Mouse (Mus musculus): ENCODE data around the gene Suclg1. TPM values are rescaled to one million over a fixed set of nuclear protein-coding genes. Genes with fewer than 3 reads are reported as not detected.

Gene Suclg1
- polyA plus RNA-seq (2016; fragmentation: Nextera tagmentation; extraction: Ambion mirVana): 138 and 140 TPM in 2 replicates

- WGBS: under 1% methylated on average over 57 of the region's 58 CpGs
Measured at GRCm38 (mm10) chr6:73248237-73249048, at the start of gene Suclg1. TSS of gene Suclg1 (plus strand) at chr6:73248382.

GRCm38 (mm10) chr6:73203724-73204123, 44.5 kb upstream of the Suclg1 start:
- Histone ChIP-seq H3K9me3 (replicated peaks) (no peaks in the 10 kb centered on the region), H3K27me3 (no peaks in the 10 kb centered on the region), H3K27ac (no peak overlapping the region), H3K4me1 (no peaks in the 10 kb centered on the region), H3K4me2 (replicated peaks) (no peak overlapping the region), H3K4me3 (no peak overlapping the region), H3K9ac (no peak overlapping the region), H3K36me3 (no peaks in the 10 kb centered on the region)
- ATAC-seq (ENCODE audit: low FRiP score): no peak
- WGBS: 84% methylated on average over 2 of the region's 2 CpGs

More at GRCm38 (mm10) chr6:73248237-73249048, at the start of gene Suclg1:
- Histone ChIP-seq H3K9me3 (replicated peaks) (no peaks in the 10 kb centered on the region), H3K27ac (peak within 1 kb of the TSS; percentile 70), H3K4me1 (peaks cover 14% of the 10 kb centered on the region), H3K9ac (peak within 1 kb of the TSS; percentile 93), H3K4me3 (peak within 1 kb of the TSS; percentile 93), H3K36me3 (no peaks in the 10 kb centered on the region), H3K27me3 (no peaks in the 10 kb centered on the region), H3K4me2 (replicated peaks) (peak within 1 kb of the TSS; percentile 79)
- peak; percentile 97 for ATAC-seq (ENCODE audit: low FRiP score)

GRCm38 (mm10) chr6:73204937-73205336, 43.2 kb upstream of the Suclg1 start:
- no peak overlapping the region for H3K4me3 ChIP-seq
- 86% methylated on average over 4 of the region's 4 CpGs for WGBS
- H3K9me3 ChIP-seq (replicated peaks): no peaks in the 10 kb centered on the region
- H3K27me3 ChIP-seq: no peaks in the 10 kb centered on the region
- no peaks in the 10 kb centered on the region for H3K4me1 ChIP-seq
- H3K9ac ChIP-seq: no peak overlapping the region
- no peak overlapping the region for H3K27ac ChIP-seq
- no peak overlapping the region for H3K4me2 ChIP-seq (replicated peaks)
- no peak for ATAC-seq (ENCODE audit: low FRiP score)
- H3K36me3 ChIP-seq: no peaks in the 10 kb centered on the region

GRCm38 (mm10) chr6:73209598-73209997, 38.6 kb upstream of the Suclg1 start:
- ATAC-seq (ENCODE audit: low FRiP score): no peak
- H3K4me3 ChIP-seq: no peak overlapping the region
- 91% methylated on average over 6 of the region's 6 CpGs for WGBS
- no peaks in the 10 kb centered on the region for H3K9me3 ChIP-seq (replicated peaks)
- no peak overlapping the region for H3K27ac ChIP-seq
- no peaks in the 10 kb centered on the region for H3K36me3 ChIP-seq
- no peaks in the 10 kb centered on the region for H3K4me1 ChIP-seq
- H3K9ac ChIP-seq: no peak overlapping the region
- no peak overlapping the region for H3K4me2 ChIP-seq (replicated peaks)
- H3K27me3 ChIP-seq: no peaks in the 10 kb centered on the region

- 83% methylated on average over 4 of the region's 4 CpGs for whole genome bisulfite sequencing
- Histone ChIP-seq H3K4me2 (replicated peaks) (no peak overlapping the region), H3K27ac (no peak overlapping the region), H3K9ac (no peak overlapping the region), H3K36me3 (no peaks in the 10 kb centered on the region), H3K4me3 (no peak overlapping the region), H3K4me1 (no peaks in the 10 kb centered on the region), H3K9me3 (replicated peaks) (no peaks in the 10 kb centered on the region), H3K27me3 (no peaks in the 10 kb centered on the region)
- ATAC-seq (ENCODE audit: low FRiP score): no peak
Measured at GRCm38 (mm10) chr6:73210445-73210972, 37.7 kb upstream of the Suclg1 start.

- Histone ChIP-seq H3K9ac (no peak overlapping the region), H3K27ac (no peak overlapping the region), H3K36me3 (no peaks in the 10 kb centered on the region), H3K27me3 (no peaks in the 10 kb centered on the region), H3K9me3 (replicated peaks) (no peaks in the 10 kb centered on the region), H3K4me3 (no peak overlapping the region), H3K4me1 (no peaks in the 10 kb centered on the region), H3K4me2 (replicated peaks) (no peak overlapping the region)
- WGBS: 90% methylated on average over 3 of the region's 3 CpGs
- no peak for ATAC-seq (ENCODE audit: low FRiP score)
Measured at GRCm38 (mm10) chr6:73211036-73211435, 37.1 kb upstream of the Suclg1 start.

GRCm38 (mm10) chr6:73211602-73212001, 36.6 kb upstream of the Suclg1 start:
- ATAC-seq (ENCODE audit: low FRiP score): no peak
- Histone ChIP-seq H3K9me3 (replicated peaks) (no peaks in the 10 kb centered on the region), H3K27me3 (no peaks in the 10 kb centered on the region), H3K4me3 (no peak overlapping the region), H3K9ac (no peak overlapping the region), H3K27ac (no peak overlapping the region), H3K4me1 (no peaks in the 10 kb centered on the region), H3K4me2 (replicated peaks) (no peak overlapping the region), H3K36me3 (no peaks in the 10 kb centered on the region)

GRCm38 (mm10) chr6:73221189-73221957, 26.8 kb upstream of the Suclg1 start, which contains the start of gene Dnah6:
TSS of gene Dnah6 (minus strand) at chr6:73221651.
- H3K27ac ChIP-seq: peak within 1 kb of the TSS; percentile 17; the same call in 1 of the 2 replicates
- no peaks in the 10 kb centered on the region for H3K36me3 ChIP-seq
- 35% methylated on average over 25 of the region's 25 CpGs for WGBS
- H3K9ac ChIP-seq: peak within 1 kb of the TSS; percentile 42
- peaks cover 8% of the 10 kb centered on the region for H3K4me1 ChIP-seq
- peak; percentile 99 for ATAC-seq (ENCODE audit: low FRiP score)
- peak within 1 kb of the TSS; percentile 36 for H3K4me3 ChIP-seq
- H3K4me2 ChIP-seq (replicated peaks): peak within 1 kb of the TSS; percentile 63
- no peaks in the 10 kb centered on the region for H3K27me3 ChIP-seq
- H3K9me3 ChIP-seq (replicated peaks): no peaks in the 10 kb centered on the region

GRCm38 (mm10) chr6:73221958-73222735, 26.0 kb upstream of the Suclg1 start:
- H3K4me3 ChIP-seq: peak overlapping the region; percentile 36
- H3K36me3 ChIP-seq: no peaks in the 10 kb centered on the region
- H3K9me3 ChIP-seq (replicated peaks): no peaks in the 10 kb centered on the region
- ATAC-seq (ENCODE audit: low FRiP score): peak; percentile 82
- H3K27me3 ChIP-seq: no peaks in the 10 kb centered on the region
- H3K4me2 ChIP-seq (replicated peaks): peak overlapping the region; percentile 63
- peak overlapping the region; percentile 17; the same call in 1 of the 2 replicates for H3K27ac ChIP-seq
- peak overlapping the region; percentile 42 for H3K9ac ChIP-seq
- 34% methylated on average over 20 of the region's 23 CpGs for WGBS
- peaks cover 8% of the 10 kb centered on the region for H3K4me1 ChIP-seq

GRCm38 (mm10) chr6:73222841-73223526, 25.2 kb upstream of the Suclg1 start:
- H3K27ac ChIP-seq: no peak overlapping the region
- no peak overlapping the region for H3K9ac ChIP-seq
- H3K9me3 ChIP-seq (replicated peaks): no peaks in the 10 kb centered on the region
- H3K4me1 ChIP-seq: peaks cover 8% of the 10 kb centered on the region
- ATAC-seq (ENCODE audit: low FRiP score): no peak
- H3K36me3 ChIP-seq: no peaks in the 10 kb centered on the region
- no peak overlapping the region for H3K4me3 ChIP-seq
- H3K27me3 ChIP-seq: no peaks in the 10 kb centered on the region
- H3K4me2 ChIP-seq (replicated peaks): 0 out of 2 replicates have a peak overlapping the region, but pooled peaks have one; percentile 16
- WGBS: 23% methylated on average over 10 of the region's 10 CpGs

GRCm38 (mm10) chr6:73227376-73228158, 20.6 kb upstream of the Suclg1 start:
- no peaks in the 10 kb centered on the region for H3K36me3 ChIP-seq
- ATAC-seq (ENCODE audit: low FRiP score): peak; percentile 56; the same call in 1 of the 2 replicates
- WGBS: 52% methylated on average over 10 of the region's 10 CpGs

More at GRCm38 (mm10) chr6:73227376-73228158, 20.6 kb upstream of the Suclg1 start:
- 0 out of 2 replicates have a peak, but pooled peaks cover 4% of the 10 kb centered on the region for H3K4me1 ChIP-seq
- H3K27ac ChIP-seq: no peak overlapping the region
- no peak overlapping the region for H3K4me2 ChIP-seq (replicated peaks)
- no peaks in the 10 kb centered on the region for H3K27me3 ChIP-seq
- H3K4me3 ChIP-seq: no peak overlapping the region
- H3K9me3 ChIP-seq (replicated peaks): no peaks in the 10 kb centered on the region
- no peak overlapping the region for H3K9ac ChIP-seq
